Mouse (Mus musculus): ENCODE measurements around the gene Gm20878. TPM values are rescaled to one million over a fixed set of nuclear protein-coding genes. Genes with fewer than 3 reads are reported as not detected.
"Not testable (repeated sequence)": the region's sequence is repeated elsewhere in the genome, so short reads cannot be mapped to it uniquely, and the experiment has no call there.

Gm20878 gene
- 11.2 and 11.5 TPM in 2 replicates for polyA plus RNA-seq (2015; fragmentation: Nextera tagmentation; extraction: Ambion mirVana)

GRCm38 (mm10) chr4:41941272-41941671 is at the start of gene Gm20878:
TSS of gene Gm20878 (plus strand) at chr4:41941572.
- not testable (repeated sequence) for H3K27ac ChIP-seq (replicated peaks); H3K27me3 ChIP-seq; H3K4me2 ChIP-seq; H3K36me3 ChIP-seq; H3K9me3 ChIP-seq; H3K4me1 ChIP-seq (replicated peaks); H3K4me3 ChIP-seq; H3K9ac ChIP-seq; ATAC-seq (ENCODE audit: low FRiP score, low read depth)
- WGBS: no CpG with 5 or more reads among the region's 8 CpGs

GRCm38 (mm10) chr4:41903310-41903709 is 38.1 kb upstream of the Gm20878 start, which contains the start of gene Gm21541:
TSS of gene Gm21541 (plus strand) at chr4:41903610.
- H3K4me2 ChIP-seq; H3K4me3 ChIP-seq; H3K36me3 ChIP-seq; H3K4me1 ChIP-seq (replicated peaks); H3K27me3 ChIP-seq; H3K9me3 ChIP-seq; ATAC-seq (ENCODE audit: low FRiP score, low read depth); H3K9ac ChIP-seq; H3K27ac ChIP-seq (replicated peaks): not testable (repeated sequence)
- WGBS: no CpG with 5 or more reads among the region's 5 CpGs

DNA sequence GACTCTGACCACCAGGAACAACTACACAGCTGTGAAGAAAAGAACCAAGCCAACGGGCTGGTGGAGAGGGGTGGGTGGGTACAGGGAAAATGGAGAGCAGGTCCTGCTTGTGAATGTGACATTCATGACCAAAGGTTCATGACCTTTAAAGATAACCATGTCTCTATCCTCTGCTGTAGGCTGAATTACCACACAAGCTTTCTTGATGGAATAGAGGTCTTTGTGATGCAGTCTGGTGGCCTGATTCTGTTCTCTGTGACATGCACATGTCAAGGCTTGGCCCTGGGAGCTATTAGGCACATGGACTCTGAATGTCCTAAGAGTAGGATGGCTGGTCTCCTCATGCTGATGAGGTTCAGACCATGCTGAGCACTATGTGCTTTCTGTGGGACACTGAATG is 24.4 kb downstream of the Gm20878 start, which contains the start of gene Fam205a4:
Fam205a4 (plus strand) TSS at position 301 of the 400 bp plus-strand sequence.
- no CpG with 5 or more reads among the region's 1 CpGs for WGBS
- not testable (repeated sequence) for H3K4me1 ChIP-seq (replicated peaks); H3K9ac ChIP-seq; H3K9me3 ChIP-seq; H3K4me3 ChIP-seq; H3K27me3 ChIP-seq; H3K27ac ChIP-seq (replicated peaks); H3K4me2 ChIP-seq; ATAC-seq (ENCODE audit: low FRiP score, low read depth); H3K36me3 ChIP-seq

Other genes with a start within 250 kb of the Gm20878 start
- gene Cntfr, start 244.5 kb upstream of the Gm20878 start, polyA plus RNA-seq (2015; fragmentation: Nextera tagmentation; extraction: Ambion mirVana): 29.1 and 33.0 TPM in 2 replicates
- 39.4 and 41.6 TPM in 2 replicates for gene Il11ra1, start 241.6 kb upstream of the Gm20878 start, polyA plus RNA-seq (2015; fragmentation: Nextera tagmentation; extraction: Ambion mirVana)
- gene Rpp25l, start 228.0 kb upstream of the Gm20878 start, polyA plus RNA-seq (2015; fragmentation: Nextera tagmentation; extraction: Ambion mirVana): 58.7 and 58.8 TPM in 2 replicates
- gene Dctn3, start 218.4 kb upstream of the Gm20878 start, polyA plus RNA-seq (2015; fragmentation: Nextera tagmentation; extraction: Ambion mirVana): 298 and 299 TPM in 2 replicates
- gene Arid3c, start 210.4 kb upstream of the Gm20878 start, polyA plus RNA-seq (2015; fragmentation: Nextera tagmentation; extraction: Ambion mirVana): 0.86 and 1.1 TPM in 2 replicates
- gene Galt, start 186.3 kb upstream of the Gm20878 start, polyA plus RNA-seq (2015; fragmentation: Nextera tagmentation; extraction: Ambion mirVana): 48.0 and 53.9 TPM in 2 replicates
- gene Sigmar1, start 185.4 kb upstream of the Gm20878 start, polyA plus RNA-seq (2015; fragmentation: Nextera tagmentation; extraction: Ambion mirVana): 78.5 and 79.3 TPM in 2 replicates
- gene Ccl27a, start 167.3 kb upstream of the Gm20878 start, polyA plus RNA-seq (2015; fragmentation: Nextera tagmentation; extraction: Ambion mirVana): 258 and 281 TPM in 2 replicates
- not detected in 2 replicates for gene Gm21541, start 38.0 kb upstream of the Gm20878 start, polyA plus RNA-seq (2015; fragmentation: Nextera tagmentation; extraction: Ambion mirVana)
- gene Fam205a4, start 24.5 kb downstream of the Gm20878 start, polyA plus RNA-seq (2015; fragmentation: Nextera tagmentation; extraction: Ambion mirVana): 1.9 and 2.1 TPM in 2 replicates
- gene Gm21093, start 93.2 kb downstream of the Gm20878 start, polyA plus RNA-seq (2015; fragmentation: Nextera tagmentation; extraction: Ambion mirVana): 0.69 and 0.79 TPM in 2 replicates
- not detected in 2 replicates for gene Gm3893, start 149.6 kb downstream of the Gm20878 start, polyA plus RNA-seq (2015; fragmentation: Nextera tagmentation; extraction: Ambion mirVana)
- gene Gm13304, start 173.2 kb downstream of the Gm20878 start, polyA plus RNA-seq (2015; fragmentation: Nextera tagmentation; extraction: Ambion mirVana): not detected in 2 replicates
- 3.4 and 3.6 TPM in 2 replicates for gene Gm13306, start 211.9 kb downstream of the Gm20878 start, polyA plus RNA-seq (2015; fragmentation: Nextera tagmentation; extraction: Ambion mirVana)
- gene Gm13305, start 227.0 kb downstream of the Gm20878 start, polyA plus RNA-seq (2015; fragmentation: Nextera tagmentation; extraction: Ambion mirVana): not detected in 2 replicates

Measured in hindbrain, embryonic 15.5 days (tissue).